Mouse (Mus musculus): ENCODE measurements around the gene 1190007I07Rik.
"Not testable (repeated sequence)": the region's sequence is repeated elsewhere in the genome, so short reads cannot be mapped to it uniquely, and the experiment has no call there.

1190007I07Rik gene

DNA sequence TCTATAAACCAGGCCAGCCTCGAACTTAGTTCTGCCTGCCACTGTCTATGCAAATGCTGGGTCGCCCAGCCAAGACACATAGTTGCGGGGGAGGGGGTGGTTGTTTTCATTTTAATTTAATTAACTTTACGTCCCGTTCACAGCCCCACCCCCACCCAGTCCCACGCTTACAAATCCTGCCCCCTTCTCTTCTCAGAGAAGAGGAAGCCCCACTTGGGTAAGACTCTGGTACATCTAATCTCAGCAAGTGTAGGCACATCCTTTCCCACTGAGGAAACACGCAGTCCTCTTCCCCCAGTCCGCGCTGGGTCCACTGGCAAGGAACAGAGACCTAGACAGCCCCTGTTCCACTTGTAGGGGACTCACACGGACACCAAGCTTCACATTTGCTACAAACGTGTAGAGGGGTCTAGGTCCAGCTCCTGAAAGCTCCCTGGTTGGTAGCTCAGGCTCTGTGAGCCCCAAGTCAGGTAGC is 6.1 kb upstream of the 1190007I07Rik start:
- no peak for DNase-seq (ENCODE audit: low read depth, low spot score)

DNA sequence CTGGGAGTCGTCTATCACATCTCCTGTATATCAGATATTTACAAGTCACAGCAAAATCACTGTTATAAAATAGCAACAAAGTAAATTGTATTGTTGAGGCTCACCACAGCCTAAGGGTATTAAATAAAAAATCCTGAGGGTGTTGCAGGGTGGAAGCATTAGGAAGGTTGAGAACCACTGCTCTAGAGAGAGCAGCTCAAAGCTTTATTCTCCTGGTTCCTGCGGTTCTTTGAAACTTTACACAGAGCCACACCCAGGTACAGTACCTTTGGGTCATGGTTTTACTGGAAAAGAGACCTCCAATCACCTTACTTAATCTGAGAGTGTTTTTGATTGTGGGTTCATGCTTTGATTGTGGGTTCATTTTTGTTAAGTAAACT is 515 bp upstream of the 1190007I07Rik start:
- DNase-seq (ENCODE audit: low read depth, low spot score): not testable (repeated sequence)

GRCm38 (mm10) chr10:82622235-82622634 is 793 bp downstream of the 1190007I07Rik start:
- DNase-seq (ENCODE audit: low read depth, low spot score): peak; percentile 21

DNA sequence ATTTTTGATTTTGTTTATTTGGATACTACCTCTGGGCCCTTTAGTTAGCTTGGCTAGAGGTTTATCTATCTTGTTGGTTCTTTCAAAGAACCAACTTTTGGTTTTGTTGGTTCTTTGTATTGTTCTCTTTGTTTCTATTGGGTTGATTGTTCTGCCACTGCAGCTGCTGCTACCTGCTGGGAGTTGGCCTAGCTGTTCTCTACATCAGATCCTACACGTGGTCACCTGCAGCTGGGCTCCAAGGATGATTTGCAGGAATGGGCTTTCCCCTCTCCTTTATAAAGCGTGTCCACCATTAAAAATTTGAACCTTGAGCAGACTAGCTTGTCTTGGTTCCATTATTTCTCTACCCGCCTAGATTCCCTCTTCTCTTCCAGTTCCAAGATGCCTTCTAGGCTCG is 28.6 kb downstream of the 1190007I07Rik start:
- not testable (repeated sequence) for DNase-seq (ENCODE audit: low read depth, low spot score)

GRCm38 (mm10) chr10:82589673-82590072 is 33.4 kb downstream of the 1190007I07Rik start:
- not testable (repeated sequence) for DNase-seq (ENCODE audit: low read depth, low spot score)

GRCm38 (mm10) chr10:82571091-82571490 is 51.9 kb downstream of the 1190007I07Rik start:
- not testable (repeated sequence) for DNase-seq (ENCODE audit: low read depth, low spot score)
